Mouse (Mus musculus): Measurements from ENCODE around the gene Abt1.

DNA sequence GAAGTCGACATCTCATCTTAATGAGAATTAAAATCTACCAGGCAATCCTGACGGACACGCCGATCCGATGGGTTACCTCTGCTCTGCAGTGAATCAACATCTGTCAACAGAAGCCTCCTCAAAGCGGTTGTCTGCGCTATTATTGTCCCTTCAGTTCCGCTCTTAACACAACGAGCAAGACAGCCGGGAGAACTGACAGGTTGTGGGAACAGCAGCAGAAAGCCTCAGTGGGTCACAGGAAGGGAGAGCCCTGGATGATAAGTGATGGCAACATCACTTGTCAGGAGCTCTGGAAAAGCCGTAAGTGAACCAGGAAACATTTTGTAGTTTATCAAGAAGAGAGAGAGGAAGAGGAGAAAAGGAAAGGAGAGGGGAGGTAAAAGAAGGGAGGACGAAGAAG lies 12.0 kb upstream of the Abt1 start:
- no peak for TF ChIP-seq POLR2A (IDR thresholded peaks at IDR 0.05; ENCODE audit: borderline replicate concordance, extremely low read depth, low read depth, low read length)
- no peak for TF ChIP-seq CTCF (IDR thresholded peaks at IDR 0.05; ENCODE audit: insufficient read depth, low read length)

All from lung, adult 2 months (tissue).